Mouse (Mus musculus) spleen, postnatal 14 days (tissue): ENCODE results near the gene 1700029J07Rik.

Experiments used
- DNase-seq, 2 experiments: peaks; one replicate each; pipeline ENCODE4 v3.0.0; 2021 to 2022; ENCODE audit warnings: low spot score in 2 of 2

Gene 1700029J07Rik

DNA sequence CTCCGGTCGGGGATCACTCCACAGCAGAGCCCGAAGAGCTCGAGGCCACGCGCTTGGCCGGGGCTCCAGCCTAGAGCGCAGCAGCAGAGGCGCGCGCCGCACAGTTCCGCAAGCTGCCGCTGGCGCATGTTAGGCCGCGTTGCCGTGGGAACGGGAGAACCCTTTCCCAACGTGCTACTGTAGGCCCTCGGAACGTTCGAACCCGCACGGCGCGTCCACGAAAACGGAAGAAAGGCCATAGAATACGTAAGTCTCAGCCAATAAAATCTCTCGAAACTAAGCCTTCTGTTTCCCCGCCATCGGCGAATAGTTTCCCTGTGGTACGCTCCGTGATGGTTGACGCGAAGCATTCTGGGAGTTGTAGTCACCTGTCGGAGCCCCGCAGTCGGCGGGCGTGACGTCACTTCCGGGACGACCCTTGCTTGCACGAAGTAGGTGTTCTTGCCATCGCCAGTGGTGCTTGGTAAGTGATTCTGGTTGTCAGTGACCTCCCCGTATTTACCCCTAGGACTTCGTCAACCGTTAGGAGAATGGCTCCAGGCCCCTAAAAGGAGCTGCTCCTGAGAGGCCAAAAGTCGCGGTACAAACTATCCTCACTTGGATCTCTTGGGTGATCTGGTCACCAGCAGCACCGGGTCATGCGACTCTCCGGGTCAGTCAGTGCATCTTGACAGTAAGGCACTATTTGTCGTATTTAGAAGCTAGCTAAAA is at the start of gene 1700029J07Rik, which contains the start of gene Ufsp2:
Gene 1700029J07Rik (minus strand): TSS at position 127 of the 711 bp plus-strand sequence.
Gene Ufsp2 (plus strand): TSS at position 403 of the 711 bp plus-strand sequence.
- DNase-seq, result peak; percentile 88 to 96

DNA sequence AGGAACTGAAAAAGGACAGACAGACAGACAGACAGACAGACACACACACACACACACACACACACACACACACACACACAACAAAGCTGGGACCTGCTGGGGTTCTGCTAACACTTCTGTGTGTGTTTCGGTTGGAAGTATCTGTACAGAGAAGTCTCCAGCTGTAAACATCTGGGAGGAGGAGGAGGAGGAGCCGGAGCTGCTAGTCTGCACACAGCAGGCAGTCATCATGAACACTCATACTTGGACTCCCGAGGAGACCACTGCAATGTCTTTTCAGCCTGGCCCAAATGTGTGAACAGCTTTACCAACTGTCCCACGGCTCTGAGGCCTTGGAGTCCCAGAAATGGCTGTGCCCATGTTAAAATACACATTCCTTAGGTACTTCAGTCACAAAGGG is 49.3 kb upstream of the 1700029J07Rik start:
- DNase-seq, result no peak

DNA sequence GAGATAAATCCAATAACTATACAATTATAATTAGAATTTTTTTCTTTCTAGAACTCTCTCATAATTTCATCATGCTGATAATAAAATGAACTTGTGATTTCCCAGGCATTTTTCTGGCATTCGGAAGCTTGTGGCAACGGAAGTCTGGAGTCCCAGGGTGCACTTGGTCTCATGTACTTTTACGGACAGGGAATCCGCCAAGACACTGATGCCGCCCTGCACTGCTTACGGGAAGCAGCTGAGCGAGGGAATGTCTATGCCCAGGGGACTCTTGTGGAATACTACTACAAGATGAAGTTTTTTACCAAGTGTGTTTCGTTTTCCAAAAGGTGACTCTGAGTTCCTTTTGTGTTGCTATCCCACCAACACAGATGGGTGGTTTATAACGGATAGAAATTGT is 47.7 kb upstream of the 1700029J07Rik start:
- DNase-seq, result no peak

GRCm38 (mm10) chr8:46022203-46022602 is 47.2 kb upstream of the 1700029J07Rik start:
- DNase-seq, result no peak

GRCm38 (mm10) chr8:46010746-46011680 is 36.0 kb upstream of the 1700029J07Rik start:
- no peak for DNase-seq

GRCm38 (mm10) chr8:46010306-46010705 is 35.3 kb upstream of the 1700029J07Rik start:
- no peak for DNase-seq

DNA sequence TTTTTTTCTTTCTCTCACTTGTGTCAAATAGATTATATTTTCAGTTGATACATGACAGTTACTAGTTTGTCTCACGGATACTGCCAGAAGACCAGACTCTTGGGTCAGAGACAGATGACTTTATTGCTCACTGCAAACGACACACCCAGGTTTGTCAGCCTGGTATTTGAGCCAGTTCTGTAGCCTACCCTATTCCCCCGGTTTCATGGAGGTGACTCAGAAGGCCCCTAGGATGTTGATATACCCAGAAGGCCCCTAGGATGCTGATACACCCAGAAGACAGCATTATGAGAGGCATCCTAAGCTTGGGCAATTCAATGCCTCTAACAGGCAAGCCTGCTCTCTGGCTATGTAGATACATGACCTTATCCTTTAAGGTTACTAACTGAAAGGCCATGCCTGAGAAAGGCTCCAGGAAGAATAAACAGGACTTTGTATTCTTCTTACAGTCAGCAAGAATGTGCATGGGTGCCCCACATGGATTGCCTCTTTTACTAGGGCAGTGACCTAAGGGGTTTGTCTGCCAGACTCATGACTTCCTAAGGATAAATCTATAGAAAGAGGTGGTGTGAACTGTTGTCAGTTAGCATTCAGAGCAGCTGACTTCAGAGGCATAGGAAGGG is 32.1 kb upstream of the 1700029J07Rik start:
- no peak for DNase-seq

DNA sequence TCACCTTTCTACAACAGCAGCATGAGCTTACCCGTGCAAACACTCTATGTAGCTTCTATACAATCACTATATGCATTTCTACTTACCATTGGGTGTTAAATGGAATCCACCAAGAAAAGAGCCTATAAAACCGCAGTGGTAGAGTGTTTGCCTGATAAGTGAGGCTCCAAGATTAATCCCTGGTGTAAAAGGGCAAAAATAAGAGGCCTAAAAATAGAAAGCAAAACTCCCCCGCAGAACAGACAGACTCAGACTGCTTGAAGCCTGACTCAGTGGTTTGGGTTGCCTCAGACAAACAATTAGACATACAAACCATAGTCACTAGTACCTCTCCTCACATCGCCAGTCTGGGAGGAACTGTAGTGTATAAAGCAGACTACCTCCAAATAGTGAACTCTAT is 30.5 kb upstream of the 1700029J07Rik start, which contains the start of gene Ankrd37:
Gene Ankrd37 (minus strand): TSS at position 112 of the 400 bp plus-strand sequence.
- DNase-seq, result no peak

DNA sequence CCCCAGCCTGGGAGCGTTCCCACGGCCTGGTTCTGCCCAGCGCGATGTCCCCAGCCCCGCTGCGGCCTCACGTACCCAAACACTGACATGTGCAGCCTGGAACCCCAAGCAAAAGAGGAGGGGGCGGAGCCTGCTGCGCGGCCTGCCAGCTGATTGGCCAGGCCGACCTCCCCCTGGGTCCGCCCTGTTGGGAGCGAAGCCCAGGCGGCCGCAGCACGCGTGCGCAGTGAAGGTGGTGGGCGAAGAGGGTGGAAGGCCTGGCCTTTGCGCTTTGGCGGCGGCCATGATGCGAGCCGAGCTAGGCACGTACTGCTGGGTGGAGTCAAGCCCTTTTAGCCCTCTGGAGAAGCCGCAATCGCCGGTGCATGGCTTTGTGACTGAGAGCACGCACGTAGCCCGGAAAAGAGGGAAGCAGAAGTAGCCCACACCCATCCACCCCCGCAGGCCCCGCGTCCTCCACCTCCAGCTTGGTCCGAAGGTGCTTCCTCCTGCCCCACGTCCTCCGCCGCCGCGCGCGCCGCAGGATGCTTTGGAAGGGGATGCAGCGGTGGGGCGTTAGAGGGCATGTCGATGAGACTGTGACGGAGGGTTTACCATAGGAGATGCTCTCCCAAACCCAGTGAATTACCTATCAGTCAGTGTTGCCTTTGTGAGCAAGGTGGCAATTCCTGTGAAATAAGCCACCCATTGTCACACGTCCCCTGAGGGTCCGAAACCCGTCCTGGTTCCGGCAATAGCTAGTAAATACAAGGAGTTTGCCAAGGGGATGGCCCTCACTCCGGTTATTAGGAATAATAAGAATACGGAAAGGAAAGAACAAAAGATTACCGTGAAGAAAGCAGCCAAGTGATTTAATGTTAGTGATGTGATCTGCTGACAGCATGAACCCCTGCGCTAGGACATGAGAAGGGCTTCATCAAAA is 25.0 kb upstream of the 1700029J07Rik start:
- DNase-seq, result peak; percentile 96

- no peak for DNase-seq
Measured at GRCm38 (mm10) chr8:45999138-45999783, 24.2 kb upstream of the 1700029J07Rik start, which contains the start of gene Lrp2bp. Lrp2bp (plus strand) TSS chr8:45999303.

GRCm38 (mm10) chr8:45998228-45998627 is 23.2 kb upstream of the 1700029J07Rik start:
- no peak for DNase-seq

DNA sequence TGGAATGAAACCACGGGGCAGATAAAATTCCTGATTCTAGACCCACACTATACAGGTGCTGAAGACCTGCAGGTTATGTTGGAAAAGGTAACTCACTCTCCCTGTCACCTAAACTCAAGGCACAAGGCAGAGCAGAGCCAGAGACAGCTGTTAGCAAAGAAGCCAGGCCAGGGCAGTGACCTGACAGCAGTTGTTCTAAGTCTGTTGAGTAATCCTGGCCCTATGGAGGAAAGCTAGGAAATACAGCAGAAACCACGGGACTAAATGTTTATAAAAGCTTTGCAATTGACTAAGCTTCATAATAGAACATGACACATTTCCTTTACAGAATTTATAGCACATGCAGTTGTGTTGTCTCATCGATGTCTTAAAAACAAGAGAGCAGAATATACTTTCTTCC is 20.5 kb upstream of the 1700029J07Rik start:
- no peak for DNase-seq

DNA sequence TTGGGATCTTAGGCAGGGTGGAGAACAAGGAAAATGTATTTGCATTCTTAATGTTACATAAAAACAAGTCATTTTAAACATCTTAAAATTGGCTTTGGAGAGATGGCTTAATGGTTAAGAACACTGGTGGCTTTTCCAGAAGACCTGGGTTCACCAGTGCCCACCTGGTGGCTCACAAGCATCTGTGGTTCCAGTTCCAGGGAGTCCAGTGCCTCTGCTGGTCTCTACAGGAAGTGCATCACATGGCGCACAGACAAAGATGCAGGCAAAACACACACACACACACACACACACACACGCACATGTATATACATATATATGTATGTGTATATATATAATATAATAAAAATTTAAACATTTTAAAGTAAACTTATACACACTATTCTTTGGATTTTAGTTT is 19.1 kb upstream of the 1700029J07Rik start:
- no peak for DNase-seq

- no peak for DNase-seq
Measured at GRCm38 (mm10) chr8:45990631-45991310, 15.7 kb upstream of the 1700029J07Rik start.

GRCm38 (mm10) chr8:45988189-45988588 is 13.1 kb upstream of the 1700029J07Rik start:
- no peak for DNase-seq

DNA sequence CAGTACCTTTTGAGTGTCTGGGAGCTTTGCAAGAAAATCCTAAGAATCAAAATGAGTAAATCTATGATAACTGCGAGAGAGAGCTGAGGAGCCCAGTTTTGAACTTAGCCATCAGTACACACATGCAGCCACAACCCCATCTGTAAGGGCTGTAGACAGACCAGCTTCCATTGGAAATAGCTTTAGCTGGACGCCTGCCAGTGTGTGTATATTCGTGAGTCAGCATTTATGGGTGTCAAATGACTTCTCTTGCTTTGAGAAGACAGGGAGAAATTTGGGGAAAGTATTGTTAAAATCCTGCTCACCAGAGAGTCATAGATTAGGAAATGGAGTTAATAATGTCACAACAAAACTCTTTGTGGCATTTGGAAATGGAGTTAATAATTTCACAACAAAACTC is 11.6 kb upstream of the 1700029J07Rik start:
- no peak for DNase-seq

DNA sequence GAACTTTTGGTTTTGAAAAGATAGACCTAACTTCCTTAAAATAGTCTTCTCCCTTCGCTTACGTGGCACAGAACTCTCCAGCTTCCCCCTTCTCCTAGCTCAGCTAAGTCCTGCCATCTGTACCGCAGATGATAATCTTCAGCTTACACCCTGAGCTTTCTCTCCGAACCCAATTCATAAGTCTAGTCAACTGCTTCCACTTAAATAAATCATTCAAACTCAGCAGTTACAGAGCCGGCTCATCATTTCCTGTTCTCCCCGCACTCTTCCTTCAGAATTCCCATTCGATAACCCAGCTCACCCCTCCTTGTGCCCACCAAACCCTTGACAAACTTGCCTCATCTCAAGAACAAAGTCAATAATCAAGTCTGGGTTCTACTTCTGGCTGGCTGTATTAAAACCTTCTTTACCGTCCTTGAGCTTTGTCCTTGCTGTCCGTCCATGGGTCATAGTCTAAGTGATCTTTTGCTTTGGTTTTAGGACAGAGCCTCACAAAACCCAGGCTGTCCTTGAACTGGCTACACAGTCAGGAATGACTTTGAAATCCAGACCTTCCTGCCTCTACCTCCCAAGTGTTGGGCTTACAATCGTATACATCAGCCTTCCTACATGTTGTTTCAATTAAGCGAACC is 901 bp upstream of the 1700029J07Rik start:
- no peak for DNase-seq

DNA sequence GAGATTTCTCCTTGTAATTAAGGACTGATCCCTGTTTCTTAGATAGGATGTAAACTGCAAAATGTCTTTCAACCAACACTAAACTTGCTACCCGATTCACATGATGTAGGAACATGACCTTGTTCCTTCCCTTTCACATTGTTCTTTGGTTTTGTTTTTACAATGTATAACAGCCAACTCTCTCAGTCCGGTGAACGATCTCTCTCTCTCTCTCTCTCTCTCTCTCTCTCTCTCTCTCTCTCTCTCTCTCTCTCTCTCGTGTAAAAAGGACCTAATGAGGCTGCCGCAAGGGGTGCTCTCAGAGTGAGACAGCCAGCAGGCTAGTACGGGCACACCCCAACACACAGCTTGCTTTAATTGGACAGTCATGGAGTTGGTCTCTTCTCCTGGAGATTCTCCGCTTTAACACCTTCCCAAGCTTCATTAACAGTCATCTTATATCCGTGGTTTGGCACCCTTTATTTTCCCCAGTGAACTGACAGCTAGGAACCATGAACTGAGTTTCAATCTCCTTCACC is 1.0 kb downstream of the 1700029J07Rik start:
- no peak for DNase-seq

- no peak for DNase-seq
Measured at GRCm38 (mm10) chr8:45970894-45971293, 4.2 kb downstream of the 1700029J07Rik start.
